Mouse (Mus musculus) spleen, adult 2 months (tissue): ENCODE results near the gene Bysl.

Source experiments
- CTCF ChIP-seq: fragments of 200-500 bp; IDR thresholded peaks from 2 replicates; pipeline ENCODE4 v1.5.1; 2011; ENCODE audit warnings: mild to moderate bottlenecking, inconsistent platforms; ENCODE audit not compliant: insufficient read depth, insufficient read length, insufficient replicate concordance; ENCODE audit errors: extremely low read depth
- POLR2A ChIP-seq: fragments of 200-500 bp; IDR thresholded peaks from 2 replicates; pipeline ENCODE4 v1.6.1; 2011; ENCODE audit warnings: low read depth, low read length, inconsistent platforms

- TF ChIP-seq POLR2A = no peak
- no peak for TF ChIP-seq CTCF
Observed at GRCm38 (mm10) chr17:47596162-47596838, 15.0 kb downstream of the Bysl start.
